Mouse (Mus musculus) thymus, postnatal 4 days (tissue): Measurements from ENCODE around the gene Uba1.
A peak's percentile ranks its signal among the peaks of the same experiment; 100 is the strongest.

Experiments used
- DNase-seq: peaks from one replicate; pipeline ENCODE4 v3.0.0; 2021

Gene Uba1

GRCm38 (mm10) chrX:20730048-20730447 is 71.9 kb downstream of the Uba1 start:
- DNase-seq, result peak; percentile 10
